Mouse (Mus musculus) liver, adult 10 weeks (tissue): ENCODE measurements around the gene Gm7879. TPM values are rescaled to one million over a fixed set of nuclear protein-coding genes. Genes with fewer than 3 reads are reported as not detected.

Experiments used
- polyA plus RNA-seq: library from polyadenylated mRNA; stranded (reverse); fragments of 350-450 nt; fragmentation: Illumina TruSeq; extraction: RNeasy Lipid Tissue Mini Kit (QIAGEN cat#74804); gene quantifications from one replicate; pipeline ENCODE4 v1.2.3, GENCODE M21; 2014; ENCODE audit warnings: low read depth, low replicate concordance

Gm7879 gene
- polyA plus RNA-seq, result not detected

DNA sequence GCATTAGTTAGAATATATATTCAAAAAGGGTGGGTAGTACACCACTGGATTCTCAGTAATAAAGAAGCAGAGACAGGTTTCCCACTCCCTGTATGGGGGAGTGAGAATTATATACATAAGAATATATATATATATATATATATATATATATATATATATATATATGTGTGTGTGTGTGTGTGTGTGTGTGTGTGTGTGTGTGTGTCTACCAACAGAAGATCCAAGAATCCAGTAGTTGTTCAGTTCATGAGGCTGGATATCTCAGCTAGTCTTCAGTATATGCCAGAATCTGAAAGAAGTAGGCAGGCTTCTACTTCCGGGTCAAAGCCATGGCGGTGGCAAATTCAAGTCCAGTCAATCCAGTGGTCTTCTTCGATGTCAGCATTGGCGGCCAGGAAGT lies at the start of gene Gm7879:
Gm7879 (plus strand) TSS at position 301 of the 400 bp plus-strand sequence.

DNA sequence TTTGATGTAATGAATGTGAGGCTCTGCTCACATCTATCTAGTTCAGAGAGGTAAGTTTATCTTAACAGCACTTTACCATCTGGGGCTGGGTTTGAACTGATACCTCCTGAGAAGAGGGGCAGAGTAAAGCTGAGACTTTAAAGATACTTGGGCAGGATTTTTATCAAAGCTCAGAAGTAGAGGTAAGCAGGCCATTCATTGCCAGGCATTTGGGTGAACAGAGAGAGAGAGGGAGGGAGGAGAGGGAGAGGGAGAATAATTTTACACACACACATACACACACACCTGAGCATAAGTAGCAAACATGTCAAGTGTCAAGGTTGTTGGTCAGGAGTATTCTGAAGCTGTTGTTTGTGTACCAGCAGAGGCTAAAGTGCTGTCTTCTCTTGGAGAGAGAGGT lies 44.7 kb upstream of the Gm7879 start, which contains the start of gene Cd38:
Cd38 (plus strand) TSS at position 301 of the 400 bp plus-strand sequence.

Other genes with a start within 250 kb of the Gm7879 start
- 1.5 TPM for gene Bst1, start 94.3 kb upstream of the Gm7879 start, polyA plus RNA-seq
- 56.6 TPM for gene Fbxl5, start 91.5 kb upstream of the Gm7879 start, polyA plus RNA-seq
- 18.5 TPM for gene Cd38, start 44.6 kb upstream of the Gm7879 start, polyA plus RNA-seq
- gene Fgfbp1, start 68.6 kb downstream of the Gm7879 start, polyA plus RNA-seq, result not detected
- gene Prom1, start 188.9 kb downstream of the Gm7879 start, polyA plus RNA-seq, result 11.3 TPM